Mouse (Mus musculus) hindbrain, embryonic 11.5 days (tissue): Measurements from ENCODE around the gene Dnajb4. TPM values are rescaled to one million over a fixed set of nuclear protein-coding genes. Genes with fewer than 3 reads are reported as not detected.

ENCODE experiments used
- ATAC-seq: fragments of 200-750 bp; cut with Nextera tagmentation; 2 replicates; pipeline ENCODE4 v1.8.0; 2017; ENCODE audit warnings: mild to moderate bottlenecking, moderate TSS enrichment, moderate library complexity; ENCODE audit not compliant: low FRiP score
- DNase-seq: peaks from one replicate; pipeline ENCODE4 v3.0.0-alpha.2; 2015; ENCODE audit warnings: low spot score
- H3K27ac ChIP-seq: fragments of 300-500 bp; sonication (generic); 2 replicates; pipeline ENCODE4 v1.5.1; 2014; ENCODE audit warnings: mild to moderate bottlenecking, low read depth, low read length
- H3K27me3 ChIP-seq: fragments of 300-500 bp; sonication (generic); 2 replicates; pipeline ENCODE4 v1.6.1; 2014; ENCODE audit warnings: mild to moderate bottlenecking, low read length, moderate library complexity, mixed read lengths; ENCODE audit not compliant: control insufficient read depth, insufficient read depth
- H3K36me3 ChIP-seq: fragments of 300-500 bp; sonication (generic); 2 replicates; pipeline ENCODE4 v1.6.1; 2014; ENCODE audit warnings: mild to moderate bottlenecking, low read length, moderate library complexity, mixed read lengths; ENCODE audit not compliant: control insufficient read depth, insufficient read depth
- H3K4me1 ChIP-seq: fragments of 300-500 bp; sonication (generic); replicated peaks from 2 replicates; pipeline ENCODE4 v1.6.1; 2014; ENCODE audit warnings: low read length, mixed read lengths; ENCODE audit not compliant: control insufficient read depth, insufficient read depth
- H3K4me2 ChIP-seq: fragments of 300-500 bp; sonication (generic); replicated peaks from 2 replicates; pipeline ENCODE4 v1.6.1; 2014; ENCODE audit warnings: mild to moderate bottlenecking, low read depth, low read length
- H3K4me3 ChIP-seq: fragments of 300-500 bp; sonication (generic); 2 replicates; pipeline ENCODE4 v1.5.1; 2014; ENCODE audit warnings: low read depth, low read length
- H3K9ac ChIP-seq: fragments of 300-500 bp; sonication (generic); 2 replicates; pipeline ENCODE4 v1.6.1; 2014; ENCODE audit warnings: low read depth, low read length
- H3K9me3 ChIP-seq: fragments of 300-500 bp; sonication (generic); 2 replicates; pipeline ENCODE4 v1.6.1; 2016; ENCODE audit warnings: low read length; ENCODE audit not compliant: control insufficient read depth
- WGBS: fragments of 180-500 bp; shearing (Covaris S2); extraction: QIAGEN DNeasy Blood & Tissue Kit; methylation state at CpG from one replicate; pipeline ENCODE4 v1.1.7; 2014; 5-methylcytosine and 5-hydroxymethylcytosine counted together
- polyA plus RNA-seq: library from polyadenylated mRNA; unstranded; fragments of >200 nt; fragmentation: Nextera tagmentation; extraction: Ambion mirVana; gene quantifications from 2 replicates; pipeline ENCODE4 v1.2.1, GENCODE M21; 2014

Dnajb4 gene
- polyA plus RNA-seq, 1 experiment from 2014 or later = 29.1 TPM

- 70% methylated on average over 2 of the region's 2 CpGs for WGBS
- Histone ChIP-seq H3K4me3 (no peak overlapping the region), H3K4me2 (no peak overlapping the region), H3K4me1 (no peaks in the 10 kb centered on the region), H3K9me3 (no peaks in the 10 kb centered on the region), H3K9ac (no peak overlapping the region), H3K27me3 (no peaks in the 10 kb centered on the region), H3K27ac (no peak overlapping the region), H3K36me3 (no peaks in the 10 kb centered on the region)
- ATAC-seq (no peak), DNase-seq (no peak)
Observed at GRCm38 (mm10) chr3:152238836-152239235, 28.7 kb upstream of the Dnajb4 start.

- no peak overlapping the region for H3K4me2 ChIP-seq
- no peaks in the 10 kb centered on the region for H3K27me3 ChIP-seq
- ATAC-seq (no peak), DNase-seq (no peak)
- H3K4me1 ChIP-seq = no peaks in the 10 kb centered on the region
- no peak overlapping the region for H3K9ac ChIP-seq
- no peak overlapping the region for H3K4me3 ChIP-seq
- no peak overlapping the region for H3K27ac ChIP-seq
- H3K36me3 ChIP-seq = peaks cover 2% of the 10 kb centered on the region; the same call in 1 of the 2 replicates
- no peaks in the 10 kb centered on the region for H3K9me3 ChIP-seq
- 98% methylated on average over 1 of the region's 1 CpGs for WGBS
Observed at GRCm38 (mm10) chr3:152235805-152236204, 25.7 kb upstream of the Dnajb4 start.

- Histone ChIP-seq H3K4me1 (no peaks in the 10 kb centered on the region), H3K4me3 (no peak overlapping the region), H3K9ac (no peak overlapping the region), H3K27ac (no peak overlapping the region), H3K4me2 (no peak overlapping the region), H3K27me3 (no peaks in the 10 kb centered on the region), H3K9me3 (no peaks in the 10 kb centered on the region), H3K36me3 (peaks cover 2% of the 10 kb centered on the region; the same call in 1 of the 2 replicates)
- ATAC-seq = no peak
- DNase-seq = no peak
- 96% methylated on average over 1 of the region's 1 CpGs for WGBS
Observed at GRCm38 (mm10) chr3:152235238-152235637, 25.1 kb upstream of the Dnajb4 start.

DNA sequence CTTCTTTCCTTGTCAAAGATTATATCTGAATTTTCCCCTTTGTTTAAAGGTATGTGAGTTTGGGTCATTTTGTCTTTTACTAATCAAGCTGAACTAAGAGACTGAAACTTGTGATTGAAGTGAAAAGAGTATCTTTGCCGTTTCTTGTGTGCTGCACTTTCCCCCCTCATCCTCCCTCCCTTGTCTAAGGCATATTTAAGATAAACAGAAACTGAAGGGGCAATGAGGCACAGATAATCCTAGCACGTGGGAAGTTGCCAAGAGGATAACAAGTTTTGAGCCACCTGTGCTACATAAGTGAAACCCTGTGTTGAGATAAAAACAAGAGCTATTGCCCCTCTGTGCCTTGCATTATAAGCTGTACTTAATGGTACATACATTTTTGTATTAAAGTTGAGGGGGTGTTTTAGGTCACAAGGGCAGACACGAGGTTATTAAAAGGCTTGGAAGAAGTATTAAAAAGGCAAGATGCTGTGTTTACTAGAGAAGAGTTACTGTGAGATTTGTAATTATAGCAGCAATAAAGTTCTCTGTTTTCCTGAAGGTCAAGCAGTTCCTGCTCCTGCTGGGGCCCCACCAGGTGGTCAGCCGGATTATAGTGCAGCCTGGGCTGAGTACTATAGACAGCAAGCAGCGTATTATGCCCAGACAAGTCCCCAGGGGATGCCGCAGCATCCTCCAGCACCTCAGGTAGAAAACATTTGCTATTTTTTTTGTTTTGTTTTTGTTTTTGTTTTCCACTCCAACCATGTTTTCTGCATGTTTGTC lies 21.4 kb upstream of the Dnajb4 start:
- no peak overlapping the region for H3K4me2 ChIP-seq
- ATAC-seq (no peak), DNase-seq (no peak)
- no peak overlapping the region for H3K4me3 ChIP-seq
- WGBS = 78% methylated on average over 6 of the region's 6 CpGs
- H3K36me3 ChIP-seq = peaks cover 8% of the 10 kb centered on the region; the same call in 1 of the 2 replicates
- no peak overlapping the region for H3K9ac ChIP-seq
- no peaks in the 10 kb centered on the region for H3K9me3 ChIP-seq
- H3K4me1 ChIP-seq = no peaks in the 10 kb centered on the region
- no peaks in the 10 kb centered on the region for H3K27me3 ChIP-seq
- no peak overlapping the region for H3K27ac ChIP-seq

GRCm38 (mm10) chr3:152229271-152229670 lies 19.2 kb upstream of the Dnajb4 start:
- DNase-seq (no peak), ATAC-seq (no peak)
- peaks cover 18% of the 10 kb centered on the region for H3K36me3 ChIP-seq

GRCm38 (mm10) chr3:152228843-152229242 lies 18.7 kb upstream of the Dnajb4 start:
- no peak overlapping the region for H3K27ac ChIP-seq
- H3K9ac ChIP-seq = no peak overlapping the region
- no peak overlapping the region for H3K4me3 ChIP-seq
- no peaks in the 10 kb centered on the region for H3K27me3 ChIP-seq
- no peaks in the 10 kb centered on the region for H3K4me1 ChIP-seq
- 98% methylated on average over 7 of the region's 7 CpGs for WGBS
- peaks cover 22% of the 10 kb centered on the region for H3K36me3 ChIP-seq
- no peaks in the 10 kb centered on the region for H3K9me3 ChIP-seq
- ATAC-seq (no peak), DNase-seq (no peak)
- no peak overlapping the region for H3K4me2 ChIP-seq

More at GRCm38 (mm10) chr3:152229271-152229670, 19.2 kb upstream of the Dnajb4 start:
- Histone ChIP-seq H3K4me1 (no peaks in the 10 kb centered on the region), H3K4me3 (no peak overlapping the region), H3K27ac (no peak overlapping the region), H3K9me3 (no peaks in the 10 kb centered on the region), H3K4me2 (no peak overlapping the region), H3K27me3 (no peaks in the 10 kb centered on the region), H3K9ac (no peak overlapping the region)
- 93% methylated on average over 5 of the region's 5 CpGs for WGBS

DNA sequence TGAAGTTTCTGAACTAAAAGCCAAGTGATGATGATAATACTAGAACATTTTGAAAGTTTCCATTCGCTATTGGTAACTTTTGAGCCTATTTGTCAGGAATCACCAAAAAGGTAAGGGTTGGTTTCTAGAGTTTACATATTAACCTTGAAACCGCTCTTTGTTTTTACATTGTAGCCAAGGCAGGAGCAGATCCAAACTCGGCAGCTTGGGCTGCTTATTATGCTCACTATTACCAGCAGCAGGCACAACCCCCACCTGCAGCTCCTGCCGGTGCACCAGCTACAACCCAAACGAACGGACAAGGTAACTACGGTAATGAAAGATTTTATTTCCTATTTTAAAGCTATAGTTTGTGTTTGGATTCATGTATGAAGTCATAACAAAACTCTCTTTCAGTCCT lies 15.8 kb upstream of the Dnajb4 start:
- Histone ChIP-seq H3K9ac (no peak overlapping the region), H3K27ac (no peak overlapping the region), H3K36me3 (peaks cover 37% of the 10 kb centered on the region), H3K4me1 (no peaks in the 10 kb centered on the region), H3K4me3 (no peak overlapping the region), H3K27me3 (no peaks in the 10 kb centered on the region), H3K9me3 (no peaks in the 10 kb centered on the region), H3K4me2 (no peak overlapping the region)
- ATAC-seq (no peak), DNase-seq (no peak)
- 97% methylated on average over 7 of the region's 7 CpGs for WGBS

DNA sequence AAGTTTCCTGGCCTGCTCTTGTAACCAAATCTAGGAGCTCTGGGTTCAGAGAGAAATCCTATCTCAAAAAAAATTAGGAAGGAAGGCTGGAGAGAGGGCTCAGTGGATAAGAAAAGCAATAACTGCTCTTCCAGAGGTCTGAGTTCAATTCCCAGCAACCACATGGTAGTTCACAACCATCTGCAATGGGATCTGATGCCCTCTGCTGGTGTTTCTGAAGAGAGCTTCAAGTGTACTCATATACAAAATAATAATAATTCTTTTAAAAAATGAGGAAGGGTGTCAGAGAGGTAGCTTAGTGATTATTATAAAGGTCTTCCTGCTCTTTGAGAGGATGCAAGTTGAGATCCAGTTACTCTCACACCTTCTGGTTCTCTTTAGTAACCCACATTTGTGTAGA lies 14.8 kb upstream of the Dnajb4 start:
- no peak for DNase-seq
- Histone ChIP-seq H3K4me1 (no peaks in the 10 kb centered on the region), H3K36me3 (peaks cover 37% of the 10 kb centered on the region), H3K9me3 (no peaks in the 10 kb centered on the region), H3K27me3 (no peaks in the 10 kb centered on the region), H3K4me3 (no peak overlapping the region), H3K9ac (no peak overlapping the region), H3K27ac (no peak overlapping the region), H3K4me2 (no peak overlapping the region)
- no peak for ATAC-seq

DNA sequence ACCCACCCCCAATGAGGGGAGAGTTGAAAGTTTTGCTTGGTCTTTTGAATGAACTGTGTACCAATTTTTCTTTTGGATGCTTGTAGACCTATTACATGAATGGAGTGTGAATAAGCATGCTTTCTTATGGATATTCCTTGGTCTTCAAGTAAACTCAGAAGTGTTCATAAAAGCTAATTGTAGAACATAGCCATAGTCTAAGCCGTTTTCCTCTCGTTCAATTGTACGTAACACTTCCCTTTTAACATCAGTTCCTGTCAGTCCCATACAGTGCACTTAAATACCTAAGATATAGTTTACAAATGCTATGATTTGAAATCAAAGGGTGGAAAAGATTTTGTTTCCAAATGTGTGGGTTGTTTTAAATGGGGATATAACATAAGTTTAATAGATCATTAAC lies 3.3 kb upstream of the Dnajb4 start:
- H3K9ac ChIP-seq = no peak overlapping the region
- no peaks in the 10 kb centered on the region for H3K36me3 ChIP-seq
- H3K4me1 ChIP-seq = peaks cover 11% of the 10 kb centered on the region; the same call in 1 of the 2 replicates
- no peaks in the 10 kb centered on the region for H3K9me3 ChIP-seq
- no peak for DNase-seq
- H3K27ac ChIP-seq = no peak overlapping the region
- H3K27me3 ChIP-seq = no peaks in the 10 kb centered on the region
- H3K4me3 ChIP-seq = peak overlapping the region; percentile 13; the same call in 1 of the 2 replicates
- H3K4me2 ChIP-seq = peak overlapping the region; percentile 23; the same call in 1 of the 2 replicates
- no peak for ATAC-seq
- WGBS = 81% methylated on average over 3 of the region's 3 CpGs
